Mouse (Mus musculus): ENCODE measurements at regions not wholly inside any gene's neighbourhood (a gene's known extent, or its start where the extent isn't known, plus 50 kb on each side); places are given as distances from the start of the nearest gene placed in this dataset.

GRCm38 (mm10) chr2:133134878-133135277 lies 189.2 kb upstream of the Fermt1 start:
- TF ChIP-seq CTCF (IDR thresholded peaks at IDR 0.05; ENCODE audit: low read depth, low read length) (no peak), POLR2A (IDR thresholded peaks at IDR 0.05; ENCODE audit: extremely low read depth, insufficient read depth, low read length) (no peak)
